Mouse (Mus musculus) embryo, embryonic 11 days (tissue): ENCODE data around the gene Nostrin.

Source experiments
- DNase-seq: peaks from one replicate; pipeline ENCODE4 v3.0.0-alpha.2; 2015

Gene Nostrin

DNA sequence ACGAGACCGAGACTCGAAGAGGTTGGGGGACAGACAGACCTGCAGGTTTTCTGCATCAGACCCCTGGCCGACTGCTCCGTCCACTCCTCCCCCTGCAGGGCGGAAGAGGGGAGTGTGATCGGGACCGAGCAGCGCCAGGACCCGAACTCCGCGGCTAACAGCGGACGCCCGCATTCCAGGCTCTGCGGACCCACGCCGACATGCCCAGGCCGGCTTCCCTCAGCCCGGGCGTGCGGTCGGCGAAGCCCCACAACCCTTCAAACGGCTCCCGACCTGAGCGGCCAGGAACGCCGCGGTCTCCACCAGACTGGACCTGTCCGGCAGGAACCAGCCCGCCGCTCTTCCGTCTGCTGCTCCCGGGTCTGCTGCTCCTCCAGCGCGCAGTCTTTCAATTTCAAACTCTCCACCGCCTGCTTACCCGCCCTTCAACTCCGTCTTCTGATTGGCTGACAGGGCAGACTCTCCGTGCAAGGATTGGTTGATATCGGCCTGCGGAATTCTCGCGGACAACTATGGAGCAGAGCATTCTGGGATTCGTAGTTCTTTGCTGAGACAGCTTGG lies 70.3 kb downstream of the Nostrin start, which contains the start of gene Spc25:
Spc25 (minus strand) TSS at position 404 of the 561 bp plus-strand sequence.
- DNase-seq, result peak; percentile 95

DNA sequence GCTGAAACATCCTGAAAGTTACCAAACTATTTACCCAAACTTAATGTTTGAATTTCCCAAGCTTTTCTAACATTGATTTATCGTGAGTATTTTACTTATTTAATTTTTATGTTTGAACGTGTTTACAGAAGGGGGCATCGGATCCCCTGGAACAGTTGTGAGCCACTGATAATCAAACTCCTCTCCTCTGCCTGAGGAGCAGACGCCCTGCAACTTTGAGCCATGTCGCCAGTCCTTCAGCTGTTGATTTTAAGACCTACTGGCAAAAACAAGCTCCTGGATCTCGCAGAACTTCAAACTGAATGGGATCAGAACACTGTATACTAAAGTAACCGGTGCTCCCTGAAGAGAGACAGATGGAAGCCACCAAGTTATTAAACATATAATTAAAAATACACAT lies 70.9 kb downstream of the Nostrin start:
- DNase-seq, result peak; percentile 12

GRCm38 (mm10) chr2:69209684-69210083 lies 74.1 kb downstream of the Nostrin start:
- DNase-seq, result no peak

DNA sequence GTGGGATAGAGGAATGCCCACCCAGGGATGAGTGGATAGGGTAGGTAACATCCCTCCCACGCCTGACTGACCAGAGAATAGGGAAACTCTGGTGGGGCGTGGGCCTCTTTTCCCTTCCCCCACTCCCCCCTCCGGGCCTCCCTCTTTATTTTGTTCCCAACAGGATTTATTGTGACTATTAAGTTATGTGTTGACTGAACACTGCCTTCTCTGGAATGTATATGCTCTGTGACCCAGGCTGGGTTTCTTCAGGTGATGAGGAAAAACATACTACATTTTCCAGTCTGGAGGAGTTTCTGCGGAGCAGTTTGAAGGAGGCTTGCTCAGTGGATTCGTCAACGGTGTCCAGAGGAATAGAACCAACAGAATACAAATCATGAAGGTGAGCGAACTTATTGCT lies 75.2 kb downstream of the Nostrin start, which contains the start of gene G6pc2:
G6pc2 (plus strand) TSS at position 301 of the 400 bp plus-strand sequence.
- no peak for DNase-seq

- no peak for DNase-seq
These were observed 77.1 kb downstream of the Nostrin start for GRCm38 (mm10) chr2:69212652-69213051.

- no peak for DNase-seq
These were observed 79.6 kb downstream of the Nostrin start for GRCm38 (mm10) chr2:69215242-69215641.

GRCm38 (mm10) chr2:69221868-69222416 lies 86.3 kb downstream of the Nostrin start:
- no peak for DNase-seq

GRCm38 (mm10) chr2:69222815-69223214 lies 87.2 kb downstream of the Nostrin start:
- no peak for DNase-seq

DNA sequence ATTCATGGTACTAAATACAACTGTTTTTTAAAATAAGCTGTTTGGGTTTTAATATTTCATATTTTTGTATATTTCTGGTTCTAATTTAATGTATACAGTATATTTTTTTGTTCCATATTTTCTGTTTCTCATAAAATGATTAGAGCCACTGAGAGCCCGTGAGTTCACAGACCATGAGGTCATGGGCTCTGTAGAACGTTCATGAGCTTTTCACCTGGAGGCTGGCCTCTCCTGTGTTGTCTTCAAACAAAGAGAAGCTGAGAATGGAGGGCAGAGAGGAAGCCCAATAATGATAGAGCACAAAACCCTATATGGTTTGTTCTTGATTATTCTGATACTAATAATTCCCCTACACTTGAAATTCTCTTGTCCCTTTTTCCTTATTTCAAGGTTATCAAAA lies 89.1 kb downstream of the Nostrin start:
- no peak for DNase-seq

DNA sequence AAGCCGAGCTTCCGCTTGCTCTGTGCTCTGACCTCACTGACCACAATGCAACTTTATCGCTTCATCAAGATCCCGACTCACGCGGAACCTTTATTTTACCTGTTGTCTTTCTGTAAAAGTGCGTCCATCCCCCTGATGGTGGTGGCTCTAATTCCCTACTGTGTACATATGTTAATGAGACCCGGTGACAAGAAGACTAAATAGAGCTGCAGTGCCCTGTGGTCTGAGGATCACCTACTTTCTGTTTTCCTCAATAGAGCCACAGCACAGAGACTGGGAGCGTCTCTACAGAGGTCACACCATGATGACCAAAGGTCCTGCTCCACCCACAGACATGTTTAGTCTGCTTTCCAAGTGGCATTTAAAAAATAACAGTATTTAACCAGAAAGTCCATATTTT lies 91.3 kb downstream of the Nostrin start:
- DNase-seq, result no peak

DNA sequence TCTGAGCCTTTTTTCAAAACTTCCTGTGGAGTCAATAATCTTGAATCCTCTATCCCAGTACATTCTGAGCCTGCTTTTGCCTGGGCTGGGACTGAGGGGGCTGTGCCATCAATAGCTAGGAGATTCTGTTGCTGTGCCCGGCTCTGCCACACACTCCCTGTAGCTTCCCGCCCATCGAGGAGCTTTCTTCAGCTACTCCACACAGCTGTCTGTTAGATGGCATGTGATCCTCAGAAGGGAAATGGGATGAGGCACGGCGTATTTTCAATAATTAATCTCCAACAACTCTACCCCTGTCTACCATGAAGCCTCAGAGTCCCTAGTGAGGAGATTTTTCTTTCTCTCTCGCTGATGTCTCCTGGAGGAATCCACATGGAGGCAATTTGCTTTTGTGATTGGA lies 93.0 kb downstream of the Nostrin start:
- DNase-seq, result no peak

GRCm38 (mm10) chr2:69230137-69230536 lies 94.5 kb downstream of the Nostrin start:
- DNase-seq, result no peak

- no peak for DNase-seq
These were observed 96.5 kb downstream of the Nostrin start for GRCm38 (mm10) chr2:69232101-69232500.

- no peak for DNase-seq
These were observed 99.5 kb downstream of the Nostrin start for GRCm38 (mm10) chr2:69234976-69235678.
